Mouse (Mus musculus): ENCODE measurements at regions not wholly inside any gene's neighbourhood (a gene's known extent, or its start where the extent isn't known, plus 50 kb on each side); places are given as distances from the start of the nearest gene placed in this dataset.

GRCm38 (mm10) chr2:75245256-75245655 is 413.8 kb upstream of the Hnrnpa3 start:
- no peak for DNase-seq

GRCm38 (mm10) chr2:75245662-75246061 is 413.4 kb upstream of the Hnrnpa3 start:
- DNase-seq, result no peak

- no peak for DNase-seq
Measured at GRCm38 (mm10) chr2:75246082-75246743, 412.8 kb upstream of the Hnrnpa3 start.

- DNase-seq, result no peak
Measured at GRCm38 (mm10) chr2:75248251-75248650, 410.8 kb upstream of the Hnrnpa3 start.

- no peak for DNase-seq
Measured at GRCm38 (mm10) chr2:75250507-75250906, 408.6 kb upstream of the Hnrnpa3 start.

GRCm38 (mm10) chr2:75252829-75253228 is 406.2 kb upstream of the Hnrnpa3 start:
- no peak for DNase-seq

GRCm38 (mm10) chr2:75265218-75265617 is 393.8 kb upstream of the Hnrnpa3 start:
- no peak for DNase-seq

- no peak for DNase-seq
Measured at GRCm38 (mm10) chr2:75265739-75266699, 393.0 kb upstream of the Hnrnpa3 start.

- no peak for DNase-seq
Measured at GRCm38 (mm10) chr2:75267949-75268348, 391.1 kb upstream of the Hnrnpa3 start.

- DNase-seq, result no peak
Measured at GRCm38 (mm10) chr2:75269446-75269845, 389.6 kb upstream of the Hnrnpa3 start.

GRCm38 (mm10) chr2:75270115-75270514 is 388.9 kb upstream of the Hnrnpa3 start:
- DNase-seq, result no peak

GRCm38 (mm10) chr2:75287900-75288299 is 371.2 kb upstream of the Hnrnpa3 start:
- DNase-seq, result no peak

GRCm38 (mm10) chr2:75291674-75292073 is 367.4 kb upstream of the Hnrnpa3 start:
- no peak for DNase-seq

- DNase-seq, result no peak
Measured at GRCm38 (mm10) chr2:75306821-75307220, 352.2 kb upstream of the Hnrnpa3 start.

- DNase-seq, result no peak
Measured at GRCm38 (mm10) chr2:75311191-75311590, 347.9 kb upstream of the Hnrnpa3 start.

GRCm38 (mm10) chr2:75312246-75312645 is 346.8 kb upstream of the Hnrnpa3 start:
- no peak for DNase-seq

GRCm38 (mm10) chr2:75315341-75315740 is 343.7 kb upstream of the Hnrnpa3 start:
- no peak for DNase-seq

- no peak for DNase-seq
Measured at GRCm38 (mm10) chr2:75318190-75318589, 340.9 kb upstream of the Hnrnpa3 start.

- no peak for DNase-seq
Measured at GRCm38 (mm10) chr2:75324146-75324749, 334.8 kb upstream of the Hnrnpa3 start.

GRCm38 (mm10) chr2:75329598-75329997 is 329.5 kb upstream of the Hnrnpa3 start:
- no peak for DNase-seq

GRCm38 (mm10) chr2:75341310-75341709 is 317.8 kb upstream of the Hnrnpa3 start:
- DNase-seq, result no peak

GRCm38 (mm10) chr2:75341726-75342280 is 317.3 kb upstream of the Hnrnpa3 start:
- no peak for DNase-seq

- DNase-seq, result no peak
Measured at GRCm38 (mm10) chr2:75350902-75351301, 308.2 kb upstream of the Hnrnpa3 start.

Data from thymus, adult 18-20 months (tissue).